Mouse (Mus musculus) urinary bladder, postnatal 14 days (tissue): ENCODE measurements around the gene Cog8.
A peak's percentile ranks its signal among the peaks of the same experiment; 100 is the strongest.

ENCODE experiments used
- DNase-seq: peaks from one replicate; pipeline ENCODE4 v3.0.0; 2021; ENCODE audit warnings: low spot score

Cog8 gene

DNA sequence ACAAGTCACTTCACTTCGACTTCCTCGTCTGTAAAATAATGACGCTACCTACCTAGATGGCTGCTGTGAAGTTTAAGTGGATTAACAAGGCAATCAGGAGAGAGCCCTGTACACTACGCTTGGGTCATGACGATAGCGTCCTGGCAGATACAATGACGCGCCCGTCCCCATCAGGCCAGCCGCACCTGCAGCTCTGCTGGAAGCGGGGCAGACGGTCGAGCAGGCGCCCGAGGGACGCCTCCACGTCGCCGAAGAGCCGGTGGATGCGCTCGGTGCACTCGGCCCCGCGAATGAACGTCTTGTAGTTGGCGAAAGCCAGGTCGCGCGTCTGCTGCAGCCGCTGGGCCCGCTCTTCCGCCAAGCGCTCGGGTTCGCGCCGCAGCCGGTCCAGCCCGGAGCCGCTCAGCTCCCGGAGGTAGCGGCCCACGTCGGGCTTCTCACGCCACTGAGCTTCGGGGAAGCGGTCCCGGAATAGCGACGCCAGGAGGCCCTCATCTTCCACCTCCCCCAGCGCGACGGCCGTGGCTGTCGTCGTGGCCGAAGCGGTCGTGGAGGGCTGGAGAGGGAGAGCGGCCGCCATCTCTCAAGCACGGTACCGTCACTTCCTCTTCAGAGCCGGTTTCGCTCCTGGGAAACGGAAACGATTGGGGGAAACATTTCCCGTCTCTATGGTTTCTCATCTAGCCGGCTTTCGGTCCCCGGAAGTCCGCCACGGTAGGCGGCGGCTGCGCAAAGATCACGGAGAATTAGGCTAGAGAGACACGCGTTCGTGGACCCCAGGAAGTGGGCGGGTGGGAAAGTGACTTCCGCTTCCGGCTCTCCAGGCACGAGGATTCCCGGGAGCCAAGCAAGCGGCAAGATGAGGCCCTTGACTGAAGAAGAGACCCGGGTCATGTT is at the start of gene Cog8, which contains the start of gene Nip7:
Gene Cog8, minus strand, starts transcription at position 614 of the 897 bp plus-strand sequence.
Gene Nip7, plus strand, starts transcription at position 802 of the 897 bp plus-strand sequence.
- DNase-seq: peak; percentile 96

DNA sequence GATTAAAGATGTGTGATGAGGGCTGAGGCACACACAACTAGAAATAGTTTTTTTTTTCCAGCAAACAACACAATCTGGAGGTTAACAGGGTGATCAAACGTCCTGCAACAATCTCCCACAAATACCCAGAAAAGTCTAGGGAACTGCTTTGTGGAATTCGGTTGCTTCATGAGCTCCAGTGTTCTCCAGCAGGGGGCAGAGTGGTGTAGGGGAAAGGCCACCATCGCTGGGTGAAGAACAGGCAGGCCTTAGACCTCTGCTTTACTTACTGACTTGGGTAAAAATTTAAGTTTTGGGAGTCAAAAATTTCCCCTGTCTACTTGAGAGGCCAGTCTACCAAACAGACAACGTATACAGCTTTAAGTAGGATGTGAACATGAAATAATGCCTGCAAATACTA is 48.1 kb upstream of the Cog8 start:
- peak; percentile 85 for DNase-seq

- no peak for DNase-seq
Measured at GRCm38 (mm10) chr8:107100635-107101034, 44.1 kb upstream of the Cog8 start.

- DNase-seq: peak; percentile 93
Measured at GRCm38 (mm10) chr8:107096366-107097036, 40.0 kb upstream of the Cog8 start, which contains the start of gene Terf2. Gene Terf2 (minus strand): TSS chr8:107096547.

- no peak for DNase-seq
Measured at GRCm38 (mm10) chr8:107095717-107096365, 39.4 kb upstream of the Cog8 start.

GRCm38 (mm10) chr8:107090531-107090930 is 34.0 kb upstream of the Cog8 start:
- DNase-seq: no peak

DNA sequence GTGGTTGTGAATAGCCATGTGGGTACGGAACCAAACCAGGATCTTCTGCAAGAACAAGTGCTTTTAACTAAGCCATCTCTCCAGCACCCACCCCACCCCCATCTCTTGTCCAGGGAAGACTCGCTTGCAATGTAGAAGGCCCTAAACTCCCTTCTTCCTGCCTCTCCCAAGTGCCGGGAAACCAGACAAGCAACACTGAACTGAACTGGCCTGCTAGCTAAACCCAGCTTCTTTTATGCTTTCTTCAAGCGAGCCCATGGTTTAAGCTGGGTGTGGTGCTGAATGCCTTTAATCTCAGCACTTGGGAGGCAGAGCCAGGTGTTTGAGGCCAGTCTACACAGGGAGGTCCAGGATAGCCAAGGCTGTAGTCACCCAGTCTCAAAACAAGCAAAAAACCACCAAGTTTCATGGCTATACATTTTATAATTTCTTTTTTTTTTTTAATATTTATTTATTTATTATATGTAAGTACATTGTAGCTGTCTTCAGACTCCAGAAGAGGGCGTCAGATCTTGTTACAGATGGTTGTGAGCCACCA is 32.1 kb upstream of the Cog8 start:
- no peak for DNase-seq

- DNase-seq: no peak
Measured at GRCm38 (mm10) chr8:107086018-107086417, 29.5 kb upstream of the Cog8 start.

GRCm38 (mm10) chr8:107085358-107085757 is 28.9 kb upstream of the Cog8 start:
- DNase-seq: no peak

DNA sequence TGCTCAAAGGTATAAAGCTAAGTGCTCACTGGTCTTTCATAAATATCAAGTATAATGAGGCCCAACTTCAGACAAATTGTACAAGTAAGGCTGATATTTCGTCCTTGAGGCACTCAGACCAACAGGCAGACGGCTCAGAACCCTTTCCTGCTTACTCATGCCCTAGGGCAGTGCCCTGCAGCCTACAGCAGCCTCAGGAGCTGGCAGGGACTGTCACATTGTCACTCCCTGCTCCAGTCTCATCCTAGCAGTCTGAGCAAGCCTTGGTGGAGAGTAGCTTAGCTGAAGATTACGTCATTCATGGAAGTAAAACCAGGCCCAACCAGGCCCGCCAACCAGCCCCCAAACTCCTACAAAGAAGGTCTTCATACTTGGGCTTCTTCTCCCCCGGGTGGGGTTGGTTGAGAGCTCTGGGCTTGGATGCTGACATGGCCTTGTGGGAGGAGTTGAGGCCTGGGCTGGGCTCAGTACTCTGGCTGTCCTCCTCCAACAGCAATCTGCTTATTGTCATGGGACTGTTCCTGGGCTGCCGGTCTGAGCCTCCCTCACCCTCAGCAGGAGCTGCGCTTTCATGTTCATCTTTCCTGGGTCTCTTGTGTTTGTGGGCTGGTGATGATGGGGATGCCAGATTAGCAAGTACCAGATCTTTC is 19.9 kb upstream of the Cog8 start:
- no peak for DNase-seq

GRCm38 (mm10) chr8:107074128-107074527 is 17.6 kb upstream of the Cog8 start:
- no peak for DNase-seq

DNA sequence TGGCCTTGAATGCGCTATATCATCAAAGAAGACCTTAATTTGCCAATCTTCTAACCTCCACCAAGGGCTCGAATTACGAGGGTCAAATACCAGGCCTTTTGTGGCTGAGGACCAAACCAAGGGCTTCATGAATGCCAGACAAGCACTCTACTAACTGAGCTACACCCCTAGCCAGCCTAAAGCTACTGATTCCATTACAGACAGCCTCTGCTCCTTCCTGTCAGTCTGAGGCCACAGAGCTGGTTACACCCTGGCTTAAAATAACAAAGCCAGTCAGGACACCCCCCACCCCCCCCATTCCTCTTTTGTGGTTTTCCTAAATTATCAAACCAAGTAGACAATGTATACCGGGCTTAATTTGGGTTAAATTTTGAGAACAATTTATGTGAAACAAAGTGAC is 17.2 kb upstream of the Cog8 start:
- DNase-seq: no peak

DNA sequence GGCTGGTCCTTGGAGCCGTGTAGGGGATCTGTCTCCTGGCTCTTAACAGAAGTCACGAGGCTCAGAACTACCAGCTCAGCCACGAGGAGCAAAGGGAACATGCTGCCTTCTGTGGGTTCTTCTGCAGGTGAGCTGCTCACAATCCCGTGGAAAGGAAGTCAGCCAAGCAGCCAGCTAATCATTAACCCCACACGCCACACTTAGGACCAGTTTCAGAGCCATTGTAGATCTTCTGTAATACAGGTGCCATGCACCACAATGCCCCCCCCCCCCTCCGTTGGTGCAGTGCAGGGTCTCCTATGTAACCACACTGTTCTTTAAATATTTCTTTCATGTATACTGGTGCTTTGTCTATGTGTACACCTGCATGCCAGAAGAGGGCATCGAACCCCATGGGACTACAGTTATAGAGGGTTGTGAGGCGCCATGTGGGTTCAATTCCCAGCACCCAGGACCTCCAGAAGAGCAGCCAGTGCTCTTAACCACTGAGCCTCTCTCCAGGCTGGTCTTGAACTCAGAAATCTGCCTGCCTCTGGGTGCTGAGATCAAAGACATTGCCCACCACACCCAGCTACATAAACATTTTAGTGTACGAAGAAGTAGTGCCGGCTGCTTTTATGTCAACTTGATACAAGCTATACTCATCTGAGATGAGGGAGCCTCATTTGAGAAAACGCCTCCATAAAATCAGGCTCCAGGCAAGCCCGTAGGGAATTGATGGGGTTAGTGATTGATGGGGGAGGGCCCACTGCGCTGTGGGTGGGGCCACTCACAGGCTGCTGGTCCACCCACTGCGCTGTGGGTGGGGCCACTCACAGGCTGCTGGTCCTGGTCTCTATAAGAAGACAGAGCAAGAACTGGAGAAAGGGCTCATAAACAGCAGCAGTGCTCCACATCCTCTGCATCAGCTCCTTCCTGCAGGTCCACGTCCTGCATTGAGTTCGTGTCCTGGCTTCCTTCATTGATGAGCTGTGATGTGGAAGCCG is 9.3 kb upstream of the Cog8 start, which contains the start of gene Tmed6:
Gene Tmed6, minus strand, starts transcription at position 134 of the 986 bp plus-strand sequence.
- DNase-seq: peak; percentile 40

GRCm38 (mm10) chr8:107062613-107063012 is 6.1 kb upstream of the Cog8 start:
- no peak for DNase-seq

DNA sequence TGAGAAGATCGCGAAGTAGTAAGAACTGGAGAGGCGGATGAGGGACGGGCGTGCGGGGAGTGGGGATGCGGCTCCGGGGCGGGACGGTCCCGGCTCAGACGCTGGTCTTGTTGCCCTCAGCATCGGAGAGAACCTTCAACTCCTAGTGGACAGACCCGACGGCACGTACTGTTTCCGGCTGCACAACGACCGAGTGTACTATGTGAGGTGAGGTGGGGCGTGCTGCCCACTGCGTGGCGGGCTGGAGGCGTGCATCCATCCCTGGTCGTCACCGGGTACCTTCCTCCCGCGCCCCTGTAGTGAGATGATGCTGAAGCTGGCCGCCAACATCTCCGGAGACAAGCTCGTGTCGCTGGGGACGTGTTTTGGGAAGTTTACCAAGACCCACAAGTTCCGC is 482 bp upstream of the Cog8 start:
- peak; percentile 22 for DNase-seq

- no peak for DNase-seq
Measured at GRCm38 (mm10) chr8:107052046-107052445, 4.4 kb downstream of the Cog8 start.

DNA sequence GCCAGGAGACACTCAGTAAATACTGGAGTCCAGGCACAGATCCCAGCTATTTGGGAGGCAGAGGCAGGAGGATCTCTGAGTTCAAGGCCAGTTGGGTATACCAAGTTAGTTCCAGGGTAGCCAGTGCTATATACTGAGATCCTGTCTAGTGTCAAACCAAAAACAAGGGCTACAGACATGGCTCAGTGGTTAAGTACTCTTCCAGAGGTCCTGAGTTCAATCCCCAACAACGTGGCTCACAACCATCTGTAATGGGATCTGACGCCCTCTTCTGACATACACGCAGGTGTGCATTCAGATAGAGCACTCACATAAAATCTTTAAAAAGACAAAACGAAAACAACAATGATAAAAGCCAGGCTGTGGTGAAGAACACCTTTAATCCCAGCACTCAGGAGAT is 7.0 kb downstream of the Cog8 start:
- DNase-seq: no peak

DNA sequence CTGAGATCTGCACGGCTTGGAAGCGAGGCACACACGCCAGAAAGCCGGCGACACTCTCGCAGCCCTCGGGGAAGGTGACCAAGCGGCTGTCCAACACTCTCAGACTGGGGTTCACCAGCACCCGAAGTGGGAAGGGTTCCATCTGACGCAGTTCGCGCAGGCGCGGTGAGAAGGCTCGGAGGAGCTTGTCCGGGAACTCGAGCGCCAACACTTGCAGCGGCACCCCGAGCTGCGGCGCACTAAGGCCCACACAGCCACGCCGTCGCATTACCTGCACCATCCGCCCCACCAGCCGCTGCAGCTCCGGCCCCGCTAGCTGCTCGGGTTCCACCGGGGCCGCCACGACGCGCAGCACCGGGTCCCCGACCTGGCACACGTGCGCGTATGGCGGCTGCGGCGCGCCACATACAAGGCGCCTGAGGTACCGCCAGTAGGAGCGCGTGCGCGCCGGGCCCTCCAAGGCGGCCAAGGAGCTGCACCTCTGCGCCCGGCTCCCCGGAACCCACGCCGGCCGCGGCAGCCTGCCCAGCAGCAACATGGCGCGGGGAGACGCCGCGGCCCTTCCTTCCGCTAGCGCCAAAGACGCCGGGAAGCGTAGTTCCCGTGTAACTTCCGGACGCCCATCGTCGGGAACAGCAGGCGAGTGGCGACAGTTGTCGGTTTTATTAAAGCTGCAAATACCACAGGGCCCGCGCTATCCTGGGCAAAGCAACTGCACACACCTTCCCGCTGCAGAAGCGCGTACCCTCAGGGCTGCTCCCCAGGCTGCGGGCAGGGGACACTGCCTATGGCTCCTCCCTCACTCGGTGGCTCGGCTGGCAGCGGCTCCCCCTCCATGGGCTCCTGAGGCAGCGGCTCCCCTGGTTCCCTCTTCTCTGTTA is 8.2 kb downstream of the Cog8 start, which contains the start of gene Pdf:
Gene Pdf, minus strand, starts transcription at position 554 of the 881 bp plus-strand sequence.
- DNase-seq: peak; percentile 81

GRCm38 (mm10) chr8:107046976-107047375 is 9.5 kb downstream of the Cog8 start:
- DNase-seq: no peak
